In genomic region chr5:35921595-35922254, GRCm38 (mm10) we compare ENCODE assay signal across 8 mouse cellular contexts. TPM values are rescaled to one million over a fixed set of nuclear protein-coding genes. Genes with fewer than 3 reads are reported as not detected.
A peak's percentile ranks its signal among the peaks of the same experiment; 100 is the strongest.
DNase-seq lines count a peak whose midpoint lies in the region; ATAC-seq and TF ChIP-seq lines count a peak whose summit lies in the region.

No protein-coding gene starts in this region.

- no peak for TF ChIP-seq CTCF in stomach, postnatal 0 days (IDR thresholded peaks at IDR 0.05; ENCODE audit: low read depth)

- TF ChIP-seq EP300 in stomach, postnatal 0 days (optimal IDR thresholded peaks at IDR 0.05), result no peak

- H3K4me1 ChIP-seq in lung, embryonic 15.5 days, result peaks cover 85% of the 10 kb centered on the region
- peaks cover 13% of the 10 kb centered on the region for H3K4me1 ChIP-seq in stomach, postnatal 0 days (replicated peaks; ENCODE audit: control insufficient read depth, insufficient read depth)

- H3K9me3 ChIP-seq in lung, embryonic 15.5 days, result no peaks in the 10 kb centered on the region
- no peaks in the 10 kb centered on the region for H3K9me3 ChIP-seq in stomach, postnatal 0 days (ENCODE audit: control insufficient read depth, low read length)

- no peaks in the 10 kb centered on the region for H3K36me3 ChIP-seq in lung, embryonic 15.5 days
- H3K36me3 ChIP-seq in stomach, postnatal 0 days (ENCODE audit: control insufficient read depth, insufficient read depth, low read length), result no peaks in the 10 kb centered on the region; the same call in 1 of the 2 replicates

- intact Hi-C loops in left cerebral cortex, postnatal 4 days (cut with DNase I), result no loop called here
- intact Hi-C loops in left cerebral cortex, postnatal 10 days (cut with DNase I), result no loop called here

- H3K4me3 ChIP-seq in lung, embryonic 15.5 days, result peak overlapping the region; percentile 10; the same call in 1 of the 2 replicates
- H3K4me3 ChIP-seq in stomach, postnatal 0 days (ENCODE audit: low read depth, low read length), result 0 out of 2 replicates have a peak overlapping the region, but pooled peaks have one; percentile 8

- H3K27me3 ChIP-seq in lung, embryonic 15.5 days, result no peaks in the 10 kb centered on the region
- no peaks in the 10 kb centered on the region for H3K27me3 ChIP-seq in stomach, postnatal 0 days (ENCODE audit: control insufficient read depth, insufficient read depth, low read length)

- peak; percentile 56 for DNase-seq in left cerebral cortex, postnatal 4 days
- no peak for DNase-seq in left cerebral cortex, adult 18-20 months (ENCODE audit: low spot score in 2 of 2)
- DNase-seq in heart, adult 8-10 months (ENCODE audit: low spot score), result peak; percentile 85
- DNase-seq in kidney, adult 11 months, result peak; percentile 28
- peak; percentile 56 for DNase-seq in stomach, postnatal 0 days (ENCODE audit: low spot score)
- no peak for DNase-seq in left cerebral cortex, adult 8-10 months (ENCODE audit: low spot score in 2 of 2)
- DNase-seq in left cerebral cortex, postnatal 10 days (ENCODE audit: extremely low spot score in 1 of 2, low spot score in 2 of 2), result no peak

- 14% methylated on average over 10 of the region's 10 CpGs for WGBS in lung, embryonic 15.5 days
- WGBS in stomach, postnatal 0 days, result 20% methylated on average over 10 of the region's 10 CpGs

- H3K27ac ChIP-seq in lung, embryonic 15.5 days, result peak overlapping the region; percentile 95
- H3K27ac ChIP-seq in stomach, postnatal 0 days (replicated peaks), result peak overlapping the region; percentile 89

- H3K4me2 ChIP-seq in lung, embryonic 15.5 days, result peak overlapping the region; percentile 53
- H3K4me2 ChIP-seq in stomach, postnatal 0 days (replicated peaks; ENCODE audit: low read depth), result peak overlapping the region; percentile 43

- ATAC-seq in lung, embryonic 15.5 days (ENCODE audit: borderline replicate concordance, extremely low read depth, low FRiP score, low TSS enrichment), result peak; percentile 91
- ATAC-seq in stomach, postnatal 0 days (ENCODE audit: low FRiP score, low TSS enrichment), result peak; percentile 86

- H3K9ac ChIP-seq in lung, embryonic 15.5 days, result peak overlapping the region; percentile 11; the same call in 1 of the 2 replicates
- peak overlapping the region; percentile 43 for H3K9ac ChIP-seq in stomach, postnatal 0 days (ENCODE audit: low read length)

RNA-seq across cellular contexts. Expression of gene Afap1, which starts 28.6 kb away (rescaled TPM):
- 100 to 1,000 TPM; 221 to 230 TPM for total RNA-seq in left cerebral cortex, postnatal 4 days (2021)
- 10 to 100 TPM; 28.3 to 29.1 TPM for total RNA-seq in left cerebral cortex, adult 18-20 months (2021)
- 10 to 100 TPM; 16.3 to 21.5 (median 20.7) TPM for total RNA-seq in heart, adult 8-10 months (2022)
- 20.5 and 21.5 TPM in 2 replicates for polyA plus RNA-seq in lung, embryonic 15.5 days (2015; fragmentation: Nextera tagmentation; extraction: Ambion mirVana)
- polyA plus RNA-seq in stomach, postnatal 0 days (2015; fragmentation: Nextera tagmentation; extraction: Ambion mirVana), result 9.3 and 9.4 TPM in 2 replicates
- total RNA-seq in left cerebral cortex, adult 8-10 months (2022), result 10 to 100 TPM; 26.8 to 30.0 (median 29.3) TPM
- 100 to 1,000 TPM; 110 to 127 TPM for total RNA-seq in left cerebral cortex, postnatal 10 days (2021)

Comparison
In these comparisons a context has a peak if more than half of its experiments do, and no peak if none do; other contexts are left out.
1. DNase-seq: peak in left cerebral cortex, postnatal 4 days (single experiment), heart, adult 8-10 months (single experiment), kidney, adult 11 months (single experiment) and stomach, postnatal 0 days (single experiment); none in left cerebral cortex, adult 18-20 months (0 of 2), left cerebral cortex, adult 8-10 months (0 of 2) and left cerebral cortex, postnatal 10 days (0 of 2).